Mouse (Mus musculus): Measurements from ENCODE around the gene Hmga1b.
"Not testable (repeated sequence)": the region's sequence is repeated elsewhere in the genome, so short reads cannot be mapped to it uniquely, and the experiment has no call there.

Gene Hmga1b

GRCm38 (mm10) chr11:120762672-120763041 lies at the start of gene Hmga1b:
TSS of gene Hmga1b (plus strand) at chr11:120762794.
- not testable (repeated sequence) for DNase-seq (ENCODE audit: low read depth, low spot score)

GRCm38 (mm10) chr11:120713580-120714518 lies 48.7 kb upstream of the Hmga1b start, which contains the start of the genes Cenpx and Lrrc45:
TSS of gene Cenpx (minus strand) at chr11:120713738.
TSS of gene Lrrc45 (plus strand) at chr11:120713925.
- peak; percentile 99 for DNase-seq (ENCODE audit: low read depth, low spot score)

GRCm38 (mm10) chr11:120714546-120714945 lies 48.0 kb upstream of the Hmga1b start:
- DNase-seq (ENCODE audit: low read depth, low spot score): no peak

- no peak for DNase-seq (ENCODE audit: low read depth, low spot score)
These were observed 47.5 kb upstream of the Hmga1b start for GRCm38 (mm10) chr11:120715131-120715530.

GRCm38 (mm10) chr11:120719242-120719641 lies 43.4 kb upstream of the Hmga1b start:
- no peak for DNase-seq (ENCODE audit: low read depth, low spot score)

- DNase-seq (ENCODE audit: low read depth, low spot score): no peak
These were observed 42.7 kb upstream of the Hmga1b start for GRCm38 (mm10) chr11:120719841-120720376.

- peak; percentile 92 for DNase-seq (ENCODE audit: low read depth, low spot score)
These were observed 42.1 kb upstream of the Hmga1b start for GRCm38 (mm10) chr11:120720450-120720849.

GRCm38 (mm10) chr11:120721124-120722066 lies 41.2 kb upstream of the Hmga1b start, which contains the start of gene Rac3:
TSS of gene Rac3 (plus strand) at chr11:120721470.
- DNase-seq (ENCODE audit: low read depth, low spot score): no peak

- DNase-seq (ENCODE audit: low read depth, low spot score): no peak
These were observed 40.4 kb upstream of the Hmga1b start for GRCm38 (mm10) chr11:120722067-120722630.

- no peak for DNase-seq (ENCODE audit: low read depth, low spot score)
These were observed 39.7 kb upstream of the Hmga1b start for GRCm38 (mm10) chr11:120722761-120723382.

GRCm38 (mm10) chr11:120723509-120723908 lies 39.1 kb upstream of the Hmga1b start:
- DNase-seq (ENCODE audit: low read depth, low spot score): no peak

- no peak for DNase-seq (ENCODE audit: low read depth, low spot score)
These were observed 36.1 kb upstream of the Hmga1b start for GRCm38 (mm10) chr11:120726243-120727168.

GRCm38 (mm10) chr11:120727169-120727527 lies 35.4 kb upstream of the Hmga1b start, which contains the start of gene Dcxr:
TSS of gene Dcxr (minus strand) at chr11:120727281.
- peak; percentile 92 for DNase-seq (ENCODE audit: low read depth, low spot score)

GRCm38 (mm10) chr11:120727564-120727963 lies 35.0 kb upstream of the Hmga1b start:
- DNase-seq (ENCODE audit: low read depth, low spot score): no peak

GRCm38 (mm10) chr11:120728530-120729240 lies 33.9 kb upstream of the Hmga1b start:
- DNase-seq (ENCODE audit: low read depth, low spot score): no peak

GRCm38 (mm10) chr11:120729432-120730050 lies 33.1 kb upstream of the Hmga1b start:
- peak; percentile 80 for DNase-seq (ENCODE audit: low read depth, low spot score)

GRCm38 (mm10) chr11:120730331-120730870 lies 32.2 kb upstream of the Hmga1b start:
- DNase-seq (ENCODE audit: low read depth, low spot score): no peak

GRCm38 (mm10) chr11:120731395-120731794 lies 31.2 kb upstream of the Hmga1b start:
- no peak for DNase-seq (ENCODE audit: low read depth, low spot score)

Data from forelimb bud, embryonic 11.5 days (tissue).